28 mouse cellular contexts compared by ENCODE assay signal in the genomic region with DNA sequence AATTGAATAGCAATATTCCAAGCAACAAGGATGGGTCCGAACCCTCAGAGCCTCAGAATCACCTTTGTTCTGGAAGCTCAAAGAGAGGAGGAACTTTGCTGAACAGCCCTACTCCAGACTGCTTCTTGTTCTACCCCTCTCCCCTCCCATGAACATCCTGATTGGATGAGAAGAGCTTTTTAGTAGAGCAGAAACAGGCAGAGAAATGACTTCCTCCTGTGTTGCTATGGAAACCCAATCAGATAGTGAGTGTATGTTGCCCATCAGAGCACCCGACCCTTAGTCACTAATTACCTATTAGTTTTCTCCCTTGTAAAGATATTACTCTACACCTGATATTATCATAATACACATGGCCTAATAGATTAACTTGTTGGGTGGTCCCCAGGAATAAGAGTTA.
A peak's percentile ranks its signal among the peaks of the same experiment; 100 is the strongest.
DNase-seq lines count a peak whose midpoint lies in the region; ATAC-seq and TF ChIP-seq lines count a peak whose summit lies in the region.
"Had no signal": no experiment of that assay in that cellular context is flagged by ENCODE, and none has a peak within 500 bp of the region (broad histone marks: within the 10 kb centered on the region; RNA-seq: fewer than 3 reads in every experiment).

No protein-coding gene starts in this region.

- DNase-seq in forebrain, postnatal 0 days: no peak
- peak; percentile 33 for DNase-seq in midbrain, embryonic 11.5 days (ENCODE audit: low spot score, missing footprints)
- DNase-seq in midbrain, embryonic 10.5 days (ENCODE audit: low spot score): no peak
- peak; percentile 48 for DNase-seq in brain, embryonic 14.5 days (ENCODE audit: low read depth)
- DNase-seq in retina, postnatal 1 day: peak; percentile 49
- DNase-seq: adrenal gland, postnatal 10 days; adrenal gland, postnatal 36 days; B cell, adult 2 months; cerebellum, adult 11 months; cerebellum, adult 2 months; cerebellum, adult 9-11 months; cerebellum, postnatal 36 days; embryo, embryonic 11 days; gastrocnemius, adult 2 months; gastrocnemius, postnatal 14 days; heart, adult 11 months had no signal

- TF ChIP-seq CTCF in forebrain, postnatal 0 days (IDR thresholded peaks at IDR 0.05; ENCODE audit: low read depth): no peak
- no peak for TF ChIP-seq CTCF in brain, embryonic 14.5 days (IDR thresholded peaks at IDR 0.05; ENCODE audit: borderline replicate concordance, extremely low read depth, insufficient read depth, insufficient read length)

- H3K27ac ChIP-seq in forebrain, postnatal 0 days (ENCODE audit: low read depth, low read length): 0 out of 2 replicates have a peak overlapping the region, but pooled peaks have one; percentile 22
- no peak overlapping the region for H3K27ac ChIP-seq in forebrain, embryonic 13.5 days
- H3K27ac ChIP-seq in midbrain, embryonic 11.5 days (ENCODE audit: low read depth, low read length): no peak overlapping the region
- no peak overlapping the region for H3K27ac ChIP-seq in midbrain, embryonic 10.5 days (replicated peaks)
- no peak overlapping the region for H3K27ac ChIP-seq in intestine, embryonic 15.5 days
- H3K27ac ChIP-seq: embryonic facial prominence, embryonic 12.5 days; embryonic facial prominence, embryonic 15.5 days; forebrain, embryonic 15.5 days; gastrocnemius, adult 2 months; hindbrain, embryonic 12.5 days; hindbrain, postnatal 0 days had no signal

- H3K9me3 ChIP-seq in forebrain, postnatal 0 days (ENCODE audit: low read length): no peaks in the 10 kb centered on the region
- H3K9me3 ChIP-seq in forebrain, embryonic 13.5 days (replicated peaks): no peaks in the 10 kb centered on the region
- no peaks in the 10 kb centered on the region for H3K9me3 ChIP-seq in midbrain, embryonic 11.5 days (ENCODE audit: control insufficient read depth, low read length)
- H3K9me3 ChIP-seq in midbrain, embryonic 10.5 days (replicated peaks): no peaks in the 10 kb centered on the region
- H3K9me3 ChIP-seq in intestine, embryonic 15.5 days: no peaks in the 10 kb centered on the region
- H3K9me3 ChIP-seq: embryonic facial prominence, embryonic 12.5 days; embryonic facial prominence, embryonic 15.5 days; forebrain, embryonic 15.5 days; hindbrain, embryonic 12.5 days had no signal

- H3K27me3 ChIP-seq in forebrain, postnatal 0 days (ENCODE audit: insufficient read depth, low read length): no peaks in the 10 kb centered on the region
- H3K27me3 ChIP-seq in forebrain, embryonic 13.5 days: no peaks in the 10 kb centered on the region
- H3K27me3 ChIP-seq in midbrain, embryonic 11.5 days (ENCODE audit: control insufficient read depth, insufficient read depth, low read length): no peaks in the 10 kb centered on the region
- no peaks in the 10 kb centered on the region for H3K27me3 ChIP-seq in midbrain, embryonic 10.5 days (ENCODE audit: low read depth, poor library complexity, severe bottlenecking)
- H3K27me3 ChIP-seq in intestine, embryonic 15.5 days (replicated peaks): no peaks in the 10 kb centered on the region
- H3K27me3 ChIP-seq: CH12.LX; embryonic facial prominence, embryonic 12.5 days; embryonic facial prominence, embryonic 15.5 days; forebrain, embryonic 15.5 days; hindbrain, embryonic 12.5 days had no signal

- H3K4me3 ChIP-seq in forebrain, postnatal 0 days (ENCODE audit: low read depth, low read length): no peak overlapping the region
- H3K4me3 ChIP-seq in forebrain, embryonic 13.5 days: no peak overlapping the region
- no peak overlapping the region for H3K4me3 ChIP-seq in midbrain, embryonic 11.5 days (ENCODE audit: low read depth, low read length)
- no peak overlapping the region for H3K4me3 ChIP-seq in midbrain, embryonic 10.5 days
- no peak overlapping the region for H3K4me3 ChIP-seq in intestine, embryonic 15.5 days (replicated peaks)
- H3K4me3 ChIP-seq: embryonic facial prominence, embryonic 12.5 days; embryonic facial prominence, embryonic 15.5 days; forebrain, embryonic 15.5 days; gastrocnemius, adult 2 months; hindbrain, embryonic 12.5 days had no signal

- no peak for TF ChIP-seq POLR2A in brain, embryonic 14.5 days (IDR thresholded peaks at IDR 0.05; ENCODE audit: borderline replicate concordance, extremely low read depth, insufficient read depth, insufficient read length, poor library complexity, severe bottlenecking)

- no peak overlapping the region for H3K9ac ChIP-seq in forebrain, postnatal 0 days
- no peak overlapping the region for H3K9ac ChIP-seq in forebrain, embryonic 13.5 days
- H3K9ac ChIP-seq in midbrain, embryonic 11.5 days (ENCODE audit: low read length): no peak overlapping the region
- H3K9ac ChIP-seq in intestine, embryonic 15.5 days: no peak overlapping the region
- H3K9ac ChIP-seq: embryonic facial prominence, embryonic 12.5 days; embryonic facial prominence, embryonic 15.5 days; forebrain, embryonic 15.5 days; hindbrain, embryonic 12.5 days had no signal

- peak; percentile 63 for ATAC-seq in forebrain, postnatal 0 days
- no peak for ATAC-seq in forebrain, embryonic 13.5 days
- ATAC-seq in midbrain, embryonic 11.5 days (ENCODE audit: low FRiP score): no peak
- ATAC-seq in intestine, embryonic 15.5 days: no peak
- ATAC-seq: forebrain, embryonic 15.5 days; hindbrain, postnatal 0 days; inflammation-experienced regulatory T-cells, adult 6 months; Patski had no signal

- no peak overlapping the region for H3K4me2 ChIP-seq in forebrain, postnatal 0 days (ENCODE audit: low read depth)
- no peak overlapping the region for H3K4me2 ChIP-seq in forebrain, embryonic 13.5 days
- H3K4me2 ChIP-seq in midbrain, embryonic 11.5 days: no peak overlapping the region
- H3K4me2 ChIP-seq in intestine, embryonic 15.5 days (replicated peaks): no peak overlapping the region
- H3K4me2 ChIP-seq: embryonic facial prominence, embryonic 12.5 days; embryonic facial prominence, embryonic 15.5 days; forebrain, embryonic 15.5 days; heart, embryonic 11.5 days; hindbrain, embryonic 12.5 days had no signal

- WGBS in forebrain, postnatal 0 days: 46% methylated on average over 2 of the region's 2 CpGs
- WGBS in forebrain, embryonic 13.5 days: 50% methylated on average over 2 of the region's 2 CpGs
- WGBS in midbrain, embryonic 11.5 days: 48% methylated on average over 2 of the region's 2 CpGs
- 60% methylated on average over 2 of the region's 2 CpGs for WGBS in midbrain, embryonic 10.5 days
- 46% methylated on average over 2 of the region's 2 CpGs for WGBS in intestine, embryonic 15.5 days

- H3K4me1 ChIP-seq in forebrain, postnatal 0 days (ENCODE audit: insufficient read depth): peaks cover 9% of the 10 kb centered on the region
- H3K4me1 ChIP-seq in forebrain, embryonic 13.5 days: peaks cover 10% of the 10 kb centered on the region; the same call in 1 of the 2 replicates
- peaks cover 4% of the 10 kb centered on the region; the same call in 1 of the 2 replicates for H3K4me1 ChIP-seq in midbrain, embryonic 11.5 days (ENCODE audit: control insufficient read depth, insufficient read depth, low read length)
- peaks cover 9% of the 10 kb centered on the region for H3K4me1 ChIP-seq in midbrain, embryonic 10.5 days
- H3K4me1 ChIP-seq in intestine, embryonic 15.5 days (replicated peaks): no peaks in the 10 kb centered on the region
- H3K4me1 ChIP-seq: embryonic facial prominence, embryonic 15.5 days; forebrain, embryonic 15.5 days had no signal

- no peaks in the 10 kb centered on the region for H3K36me3 ChIP-seq in forebrain, postnatal 0 days (ENCODE audit: insufficient read depth)
- no peaks in the 10 kb centered on the region for H3K36me3 ChIP-seq in forebrain, embryonic 13.5 days (ENCODE audit: poor library complexity, severe bottlenecking)
- no peaks in the 10 kb centered on the region for H3K36me3 ChIP-seq in midbrain, embryonic 11.5 days (ENCODE audit: control insufficient read depth, insufficient read depth, low read length)
- no peaks in the 10 kb centered on the region for H3K36me3 ChIP-seq in midbrain, embryonic 10.5 days
- no peaks in the 10 kb centered on the region for H3K36me3 ChIP-seq in intestine, embryonic 15.5 days
- H3K36me3 ChIP-seq: embryonic facial prominence, embryonic 12.5 days; embryonic facial prominence, embryonic 15.5 days; forebrain, embryonic 15.5 days; G1E; hindbrain, embryonic 12.5 days had no signal

Comparison
In these comparisons a context has a peak if more than half of its experiments do, and no peak if none do; other contexts are left out.
1. DNase-seq: peak in midbrain, embryonic 11.5 days (single experiment), brain, embryonic 14.5 days (single experiment) and retina, postnatal 1 day (single experiment); none in forebrain, postnatal 0 days (single experiment) and midbrain, embryonic 10.5 days (single experiment).